Comparison of ENCODE assay signal across 11 mouse cellular contexts in the genomic region with DNA sequence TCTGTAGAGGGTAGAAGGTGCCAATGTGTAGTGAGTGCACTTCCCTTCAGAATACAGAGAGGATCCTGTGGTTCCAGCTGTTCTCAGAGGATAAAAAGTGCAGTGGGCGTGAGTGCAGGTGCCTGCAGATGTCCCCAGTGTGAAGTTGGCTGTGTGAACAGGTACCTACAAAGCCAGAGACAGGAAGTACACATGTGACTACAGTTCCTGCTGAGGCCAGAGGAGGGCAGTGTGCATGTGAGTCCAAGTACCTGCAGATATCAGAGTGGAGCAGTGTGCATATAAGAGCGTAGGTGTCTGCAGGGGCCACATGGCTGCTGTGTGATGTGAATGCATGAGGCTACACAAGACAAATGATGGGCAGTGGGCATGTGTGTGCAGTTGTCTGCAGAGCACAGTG.
DNase-seq lines count a peak whose midpoint lies in the region; ATAC-seq and TF ChIP-seq lines count a peak whose summit lies in the region.
"Had no signal": no experiment of that assay in that cellular context is flagged by ENCODE, and none has a peak within 500 bp of the region (broad histone marks: within the 10 kb centered on the region; RNA-seq: fewer than 3 reads in every experiment).

No protein-coding gene starts in this region.

- no peaks in the 10 kb centered on the region for H3K4me1 ChIP-seq in forebrain, embryonic 11.5 days (replicated peaks; ENCODE audit: control insufficient read depth, insufficient read depth, low read length)
- H3K4me1 ChIP-seq in forebrain, embryonic 10.5 days = no peaks in the 10 kb centered on the region
- no peaks in the 10 kb centered on the region for H3K4me1 ChIP-seq in lung, adult 2 months (ENCODE audit: control insufficient read depth, insufficient read depth, low read length)
- peaks cover 8% of the 10 kb centered on the region for H3K4me1 ChIP-seq in thymus, adult 2 months (replicated peaks; ENCODE audit: control insufficient read depth, insufficient read depth, low read length)
- H3K4me1 ChIP-seq in forebrain, embryonic 12.5 days = no peaks in the 10 kb centered on the region
- H3K4me1 ChIP-seq: liver, embryonic 12.5 days had no signal

- no peak overlapping the region for H3K9ac ChIP-seq in forebrain, embryonic 11.5 days (ENCODE audit: low read length)
- H3K9ac ChIP-seq in forebrain, embryonic 12.5 days = no peak overlapping the region
- H3K9ac ChIP-seq: liver, embryonic 12.5 days had no signal

- WGBS in forebrain, embryonic 11.5 days = 76% methylated on average over 2 of the region's 2 CpGs
- 76% methylated on average over 2 of the region's 2 CpGs for WGBS in forebrain, embryonic 10.5 days
- WGBS in lung, adult 2 months = 67% methylated on average over 2 of the region's 2 CpGs
- 35% methylated on average over 2 of the region's 2 CpGs for WGBS in thymus, adult 2 months
- 66% methylated on average over 2 of the region's 2 CpGs for WGBS in forebrain, embryonic 12.5 days

- no peak overlapping the region for H3K27ac ChIP-seq in forebrain, embryonic 11.5 days (ENCODE audit: low read depth, low read length)
- no peak overlapping the region for H3K27ac ChIP-seq in forebrain, embryonic 10.5 days
- 0 out of 2 replicates have a peak overlapping the region, but pooled peaks have one; percentile 33 for H3K27ac ChIP-seq in thymus, adult 2 months (ENCODE audit: control insufficient read depth, insufficient read depth, low read length)
- H3K27ac ChIP-seq in forebrain, embryonic 12.5 days = no peak overlapping the region
- H3K27ac ChIP-seq: liver, embryonic 12.5 days had no signal

- TF ChIP-seq CTCF in lung, adult 2 months (IDR thresholded peaks at IDR 0.05; ENCODE audit: insufficient read depth, low read length) = 0 out of 2 replicates have a peak, but pooled peaks have one; percentile 18
- TF ChIP-seq CTCF in thymus, adult 2 months (IDR thresholded peaks at IDR 0.05; ENCODE audit: borderline replicate concordance, control insufficient read depth, extremely low read depth, insufficient read depth, low read length, poor library complexity) = 0 out of 2 replicates have a peak, but pooled peaks have one; percentile 9

- H3K4me2 ChIP-seq in forebrain, embryonic 11.5 days (ENCODE audit: low read depth, low read length, severe bottlenecking) = no peak overlapping the region
- no peak overlapping the region for H3K4me2 ChIP-seq in forebrain, embryonic 12.5 days
- H3K4me2 ChIP-seq: liver, embryonic 12.5 days had no signal

- peak; percentile 35 for DNase-seq in forebrain, embryonic 11.5 days (ENCODE audit: low spot score)
- no peak for DNase-seq in forebrain, embryonic 10.5 days (ENCODE audit: extremely low spot score, low spot score)
- DNase-seq in lung, adult 2 months = no peak
- DNase-seq in lung, postnatal 25 days (ENCODE audit: low spot score) = no peak
- peak; percentile 57 for DNase-seq in thymus, adult 2 months
- DNase-seq in frontal cortex, postnatal 36 days (ENCODE audit: low spot score in 2 of 2) = no peak
- DNase-seq: cerebellum, adult 9-10 months; right cerebral cortex, postnatal 14 days had no signal

- TF ChIP-seq POLR2A in lung, adult 2 months (IDR thresholded peaks at IDR 0.05; ENCODE audit: borderline replicate concordance, extremely low read depth, low read depth, low read length) = no peak
- TF ChIP-seq POLR2A in thymus, adult 2 months (IDR thresholded peaks at IDR 0.05; ENCODE audit: control insufficient read depth, extremely low read depth, insufficient read depth, low read length, poor library complexity) = no peak

- no peaks in the 10 kb centered on the region for H3K27me3 ChIP-seq in forebrain, embryonic 11.5 days (ENCODE audit: control insufficient read depth, insufficient read depth, low read length)
- H3K27me3 ChIP-seq in forebrain, embryonic 10.5 days (ENCODE audit: poor library complexity, severe bottlenecking) = no peaks in the 10 kb centered on the region
- H3K27me3 ChIP-seq in thymus, adult 2 months (ENCODE audit: control insufficient read depth, insufficient read depth, low read length) = no peaks in the 10 kb centered on the region
- H3K27me3 ChIP-seq in forebrain, embryonic 12.5 days = no peaks in the 10 kb centered on the region
- H3K27me3 ChIP-seq: liver, embryonic 12.5 days had no signal

- ATAC-seq in forebrain, embryonic 11.5 days (replicated peaks; ENCODE audit: low FRiP score) = no peak
- ATAC-seq in hematopoietic stem cell, adult 5-6 weeks (replicated peaks in 1 of 2; ENCODE audit: insufficient read depth in 1 of 2, low FRiP score in 2 of 2, low TSS enrichment in 1 of 2, low read depth in 1 of 2, poor library complexity in 2 of 2, severe bottlenecking in 2 of 2) = peak; percentile 60 to 80
- ATAC-seq in forebrain, embryonic 12.5 days (ENCODE audit: low FRiP score) = no peak
- ATAC-seq: liver, embryonic 12.5 days had no signal

- H3K4me3 ChIP-seq in forebrain, embryonic 11.5 days (ENCODE audit: low read depth, low read length) = no peak overlapping the region
- no peak overlapping the region for H3K4me3 ChIP-seq in forebrain, embryonic 10.5 days
- no peak overlapping the region for H3K4me3 ChIP-seq in lung, adult 2 months (replicated peaks; ENCODE audit: extremely low read depth, low read depth, low read length)
- no peak overlapping the region for H3K4me3 ChIP-seq in thymus, adult 2 months (ENCODE audit: control insufficient read depth, insufficient read depth, low read length)
- no peak overlapping the region for H3K4me3 ChIP-seq in forebrain, embryonic 12.5 days (replicated peaks)
- H3K4me3 ChIP-seq: liver, embryonic 12.5 days had no signal

- no peaks in the 10 kb centered on the region for H3K36me3 ChIP-seq in forebrain, embryonic 11.5 days (ENCODE audit: control insufficient read depth, insufficient read depth, low read length)
- no peaks in the 10 kb centered on the region for H3K36me3 ChIP-seq in forebrain, embryonic 10.5 days (replicated peaks)
- H3K36me3 ChIP-seq in thymus, adult 2 months (ENCODE audit: control insufficient read depth, insufficient read depth, low read length) = no peaks in the 10 kb centered on the region
- no peaks in the 10 kb centered on the region for H3K36me3 ChIP-seq in forebrain, embryonic 12.5 days (replicated peaks)
- H3K36me3 ChIP-seq: liver, embryonic 12.5 days had no signal

- no peaks in the 10 kb centered on the region for H3K9me3 ChIP-seq in forebrain, embryonic 11.5 days (ENCODE audit: control insufficient read depth, low read length)
- no peaks in the 10 kb centered on the region for H3K9me3 ChIP-seq in forebrain, embryonic 10.5 days
- no peaks in the 10 kb centered on the region for H3K9me3 ChIP-seq in forebrain, embryonic 12.5 days
- H3K9me3 ChIP-seq: liver, embryonic 12.5 days had no signal

Comparison
In these comparisons a context has a peak if more than half of its experiments do, and no peak if none do; other contexts are left out.
1. DNase-seq: peak in forebrain, embryonic 11.5 days (single experiment) and thymus, adult 2 months (single experiment); none in forebrain, embryonic 10.5 days (single experiment), lung, adult 2 months (single experiment), lung, postnatal 25 days (single experiment) and frontal cortex, postnatal 36 days (0 of 2).
2. ATAC-seq: peak in hematopoietic stem cell, adult 5-6 weeks (2 of 2); none in forebrain, embryonic 11.5 days (single experiment) and forebrain, embryonic 12.5 days (single experiment).